Mouse (Mus musculus) testis, adult 2 months (tissue): Measurements from ENCODE around the gene Dpy19l3.

ENCODE experiments used
- CTCF ChIP-seq: fragments of 200-500 bp; IDR thresholded peaks from 2 replicates; pipeline ENCODE4 v1.5.1; 2012; ENCODE audit warnings: low read depth, mild to moderate bottlenecking, inconsistent platforms, low read length, moderate library complexity; ENCODE audit not compliant: control insufficient read depth, insufficient read depth, insufficient replicate concordance
- POLR2A ChIP-seq: fragments of 200-500 bp; IDR thresholded peaks from 2 replicates; pipeline ENCODE4 v1.6.1; 2012; ENCODE audit warnings: low read depth, mild to moderate bottlenecking, inconsistent platforms, low read length, moderate library complexity; ENCODE audit not compliant: control insufficient read depth

- TF ChIP-seq CTCF: no peak
- no peak for TF ChIP-seq POLR2A
These were observed 67.0 kb downstream of the Dpy19l3 start for GRCm38 (mm10) chr7:35687229-35687628.
